Mouse (Mus musculus) monocyte, adult 5-6 weeks (primary cell): ENCODE measurements around the gene Igfals. TPM values are rescaled to one million over a fixed set of nuclear protein-coding genes. Genes with fewer than 3 reads are reported as not detected.

Experiments used
- ATAC-seq: fragments of 153-309, 156-312 bp; replicated peaks from 2 replicates; pipeline ENCODE4 v1.8.0; 2017; ENCODE audit warnings: mild to moderate bottlenecking; ENCODE audit not compliant: low TSS enrichment, insufficient number of reproducible peaks, severe bottlenecking, poor library complexity, low FRiP score
- total RNA-seq: library from RNA; stranded (forward); fragments of 200-1000, 200-491, 200-594 nt; gene quantifications from 3 replicates; pipeline ENCODE4 v1.2.3, GENCODE M21; 2017

The Igfals gene
- total RNA-seq, 1 experiment from 2014 or later, result not detected

- ATAC-seq, result no peak
Observed at GRCm38 (mm10) chr17:24888862-24889261, 23.1 kb downstream of the Igfals start.

- no peak for ATAC-seq
Observed at GRCm38 (mm10) chr17:24890151-24891092, 24.6 kb downstream of the Igfals start.

- no peak for ATAC-seq
Observed at GRCm38 (mm10) chr17:24891321-24891720, 25.5 kb downstream of the Igfals start.

GRCm38 (mm10) chr17:24892785-24893184, 27.0 kb downstream of the Igfals start:
- no peak for ATAC-seq

GRCm38 (mm10) chr17:24893276-24893675, 27.5 kb downstream of the Igfals start:
- ATAC-seq, result no peak

- ATAC-seq, result no peak
Observed at GRCm38 (mm10) chr17:24894061-24894994, 28.5 kb downstream of the Igfals start.

GRCm38 (mm10) chr17:24894995-24895547, 29.3 kb downstream of the Igfals start, which contains the start of the genes Eme2 and Mrps34:
TSS of gene Eme2 (minus strand) at chr17:24895087.
TSS of gene Mrps34 (plus strand) at chr17:24895116.
- ATAC-seq, result peak; percentile 37

GRCm38 (mm10) chr17:24895571-24896240, 29.9 kb downstream of the Igfals start:
- no peak for ATAC-seq

GRCm38 (mm10) chr17:24896241-24896992, 30.6 kb downstream of the Igfals start, which contains the start of gene Nme3:
TSS of gene Nme3 (plus strand) at chr17:24896500.
- no peak for ATAC-seq

GRCm38 (mm10) chr17:24896993-24897269, 31.1 kb downstream of the Igfals start:
- no peak for ATAC-seq

GRCm38 (mm10) chr17:24897600-24897999, 31.8 kb downstream of the Igfals start:
- ATAC-seq, result no peak

GRCm38 (mm10) chr17:24898041-24898854, 32.5 kb downstream of the Igfals start:
- ATAC-seq, result no peak

- ATAC-seq, result no peak
Observed at GRCm38 (mm10) chr17:24899153-24899552, 33.4 kb downstream of the Igfals start.

- ATAC-seq, result no peak
Observed at GRCm38 (mm10) chr17:24900014-24900413, 34.2 kb downstream of the Igfals start.

- ATAC-seq, result no peak
Observed at GRCm38 (mm10) chr17:24902124-24902523, 36.3 kb downstream of the Igfals start.

GRCm38 (mm10) chr17:24902671-24903474, 37.1 kb downstream of the Igfals start:
- no peak for ATAC-seq
